Mouse (Mus musculus): Measurements from ENCODE around the gene Tiprl. TPM values are rescaled to one million over a fixed set of nuclear protein-coding genes. Genes with fewer than 3 reads are reported as not detected.

The Tiprl gene
- polyA plus RNA-seq, 1 experiment from 2014 or later: 70.3 TPM

- Histone ChIP-seq H3K27me3 (replicated peaks; ENCODE audit: insufficient read depth, low read length) (no peaks in the 10 kb centered on the region), H3K9ac (replicated peaks; ENCODE audit: low read depth) (no peak overlapping the region), H3K36me3 (ENCODE audit: insufficient read depth, low read length) (peaks cover 39% of the 10 kb centered on the region), H3K4me2 (replicated peaks; ENCODE audit: low read depth, low read length) (no peak overlapping the region), H3K9me3 (ENCODE audit: low read length) (no peaks in the 10 kb centered on the region), H3K4me1 (ENCODE audit: insufficient read depth, low read depth, low read length) (no peaks in the 10 kb centered on the region), H3K4me3 (ENCODE audit: low read depth, low read length) (no peak overlapping the region), H3K27ac (ENCODE audit: low read length) (no peak overlapping the region)
- no peak for TF ChIP-seq EP300 (IDR thresholded peaks at IDR 0.05)
- TF ChIP-seq CTCF (IDR thresholded peaks at IDR 0.05): no peak
- DNase-seq (ENCODE audit: low spot score): no peak
- WGBS: 84% methylated on average over 2 of the region's 2 CpGs
- no peak for ATAC-seq
Observed at GRCm38 (mm10) chr1:165217023-165217589, 19.7 kb downstream of the Tiprl start.

GRCm38 (mm10) chr1:165215831-165216230 is 21.0 kb downstream of the Tiprl start:
- no peak for TF ChIP-seq CTCF (IDR thresholded peaks at IDR 0.05)
- TF ChIP-seq EP300 (IDR thresholded peaks at IDR 0.05): no peak
- no peak for DNase-seq (ENCODE audit: low spot score)
- no peak for ATAC-seq
- Histone ChIP-seq H3K9ac (replicated peaks; ENCODE audit: low read depth) (no peak overlapping the region), H3K4me2 (replicated peaks; ENCODE audit: low read depth, low read length) (no peak overlapping the region), H3K27me3 (replicated peaks; ENCODE audit: insufficient read depth, low read length) (no peaks in the 10 kb centered on the region), H3K36me3 (ENCODE audit: insufficient read depth, low read length) (peaks cover 32% of the 10 kb centered on the region; the same call in 1 of the 2 replicates), H3K9me3 (ENCODE audit: low read length) (no peaks in the 10 kb centered on the region), H3K27ac (ENCODE audit: low read length) (no peak overlapping the region), H3K4me3 (ENCODE audit: low read depth, low read length) (no peak overlapping the region), H3K4me1 (ENCODE audit: insufficient read depth, low read depth, low read length) (no peaks in the 10 kb centered on the region)
- 67% methylated on average over 7 of the region's 7 CpGs for WGBS

GRCm38 (mm10) chr1:165205591-165205990 is 31.2 kb downstream of the Tiprl start:
- 9% methylated on average over 2 of the region's 2 CpGs for WGBS
- no peak overlapping the region for H3K27ac ChIP-seq (ENCODE audit: low read length)
- no peaks in the 10 kb centered on the region for H3K9me3 ChIP-seq (ENCODE audit: low read length)
- ATAC-seq: no peak
- no peaks in the 10 kb centered on the region for H3K4me1 ChIP-seq (ENCODE audit: insufficient read depth, low read depth, low read length)
- H3K9ac ChIP-seq (replicated peaks; ENCODE audit: low read depth): no peak overlapping the region
- H3K36me3 ChIP-seq (ENCODE audit: insufficient read depth, low read length): no peaks in the 10 kb centered on the region
- H3K4me2 ChIP-seq (replicated peaks; ENCODE audit: low read depth, low read length): no peak overlapping the region
- no peak overlapping the region for H3K4me3 ChIP-seq (ENCODE audit: low read depth, low read length)
- no peak for DNase-seq (ENCODE audit: low spot score)
- no peaks in the 10 kb centered on the region for H3K27me3 ChIP-seq (replicated peaks; ENCODE audit: insufficient read depth, low read length)
- TF ChIP-seq EP300 (IDR thresholded peaks at IDR 0.05): no peak
- TF ChIP-seq CTCF (IDR thresholded peaks at IDR 0.05): no peak

GRCm38 (mm10) chr1:165203488-165204035 is 33.2 kb downstream of the Tiprl start:
- no peak for TF ChIP-seq CTCF (IDR thresholded peaks at IDR 0.05)
- TF ChIP-seq EP300 (IDR thresholded peaks at IDR 0.05): 0 out of 2 replicates have a peak, but pooled peaks have one; percentile 13
- no peaks in the 10 kb centered on the region for H3K9me3 ChIP-seq (ENCODE audit: low read length)
- H3K27ac ChIP-seq (ENCODE audit: low read length): no peak overlapping the region
- ATAC-seq: no peak
- no peak overlapping the region for H3K4me3 ChIP-seq (ENCODE audit: low read depth, low read length)
- no peak for DNase-seq (ENCODE audit: low spot score)
- H3K4me2 ChIP-seq (replicated peaks; ENCODE audit: low read depth, low read length): no peak overlapping the region
- no peaks in the 10 kb centered on the region for H3K36me3 ChIP-seq (ENCODE audit: insufficient read depth, low read length)
- no peak overlapping the region for H3K9ac ChIP-seq (replicated peaks; ENCODE audit: low read depth)
- WGBS: 29% methylated on average over 2 of the region's 2 CpGs
- no peaks in the 10 kb centered on the region for H3K27me3 ChIP-seq (replicated peaks; ENCODE audit: insufficient read depth, low read length)
- no peaks in the 10 kb centered on the region for H3K4me1 ChIP-seq (ENCODE audit: insufficient read depth, low read depth, low read length)

- ATAC-seq (no peak), DNase-seq (ENCODE audit: low spot score) (no peak)
- TF ChIP-seq EP300 (IDR thresholded peaks at IDR 0.05): no peak
- TF ChIP-seq CTCF (IDR thresholded peaks at IDR 0.05): no peak
- 74% methylated on average over 4 of the region's 4 CpGs for WGBS
- Histone ChIP-seq H3K4me1 (ENCODE audit: insufficient read depth, low read depth, low read length) (no peaks in the 10 kb centered on the region), H3K9ac (replicated peaks; ENCODE audit: low read depth) (no peak overlapping the region), H3K36me3 (ENCODE audit: insufficient read depth, low read length) (no peaks in the 10 kb centered on the region), H3K27ac (ENCODE audit: low read length) (no peak overlapping the region), H3K4me2 (replicated peaks; ENCODE audit: low read depth, low read length) (no peak overlapping the region), H3K27me3 (replicated peaks; ENCODE audit: insufficient read depth, low read length) (no peaks in the 10 kb centered on the region), H3K9me3 (ENCODE audit: low read length) (no peaks in the 10 kb centered on the region), H3K4me3 (ENCODE audit: low read depth, low read length) (no peak overlapping the region)
Observed at GRCm38 (mm10) chr1:165201445-165202012, 35.3 kb downstream of the Tiprl start.

GRCm38 (mm10) chr1:165200748-165201147 is 36.0 kb downstream of the Tiprl start:
- ATAC-seq (peak; percentile 57), DNase-seq (ENCODE audit: low spot score) (peak; percentile 51)
- Histone ChIP-seq H3K27me3 (replicated peaks; ENCODE audit: insufficient read depth, low read length) (no peaks in the 10 kb centered on the region), H3K4me3 (ENCODE audit: low read depth, low read length) (no peak overlapping the region), H3K36me3 (ENCODE audit: insufficient read depth, low read length) (no peaks in the 10 kb centered on the region), H3K4me2 (replicated peaks; ENCODE audit: low read depth, low read length) (no peak overlapping the region), H3K27ac (ENCODE audit: low read length) (no peak overlapping the region), H3K9me3 (ENCODE audit: low read length) (no peaks in the 10 kb centered on the region), H3K4me1 (ENCODE audit: insufficient read depth, low read depth, low read length) (no peaks in the 10 kb centered on the region), H3K9ac (replicated peaks; ENCODE audit: low read depth) (no peak overlapping the region)
- TF ChIP-seq CTCF (IDR thresholded peaks at IDR 0.05) (no peak), EP300 (IDR thresholded peaks at IDR 0.05) (no peak)
- 41% methylated on average over 8 of the region's 8 CpGs for WGBS

All from lung, postnatal 0 days (tissue).